Mouse (Mus musculus) CH12.LX (cell line): ENCODE results near the gene Cmpk2.
"Not testable (repeated sequence)": the region's sequence is repeated elsewhere in the genome, so short reads cannot be mapped to it uniquely, and the experiment has no call there.

Source experiments
- BHLHE40 ChIP-seq: IDR thresholded peaks from 2 replicates; pipeline ENCODE4 v1.6.1; 2011; ENCODE audit warnings: mild to moderate bottlenecking, low read depth, low read length, improper control_type of control experiment
- CHD1 ChIP-seq: IDR thresholded peaks from 2 replicates; pipeline ENCODE4 v1.6.1; 2012; ENCODE audit warnings: low read depth, low read length, improper control_type of control experiment, inconsistent platforms
- CTCF ChIP-seq, 2 experiments: IDR thresholded peaks in 1 of 2; conservative IDR thresholded peaks in 1 of 2; 2 replicates each; pipeline ENCODE4 v1.5.1; 2011 to 2012; ENCODE audit warnings: low read depth in 2 of 2, low read length in 2 of 2, improper control_type of control experiment in 1 of 2, inconsistent platforms in 1 of 2, mild to moderate bottlenecking in 1 of 2, moderate library complexity in 1 of 2
- E2F4 ChIP-seq: IDR thresholded peaks from 2 replicates; pipeline ENCODE4 v1.6.1; 2011; ENCODE audit warnings: low read depth, low read length, improper control_type of control experiment; ENCODE audit not compliant: insufficient replicate concordance
- EP300 ChIP-seq: IDR thresholded peaks from 2 replicates; pipeline ENCODE4 v1.6.1; 2011; ENCODE audit warnings: low read length, improper control_type of control experiment
- GABPA ChIP-seq: IDR thresholded peaks from 2 replicates; pipeline ENCODE4 v1.6.1; 2012; ENCODE audit warnings: low read depth, low read length, improper control_type of control experiment, inconsistent platforms; ENCODE audit not compliant: insufficient replicate concordance
- JUND ChIP-seq: conservative IDR thresholded peaks from 2 replicates; pipeline ENCODE4 v1.6.1; 2011; ENCODE audit warnings: low read depth, low read length, improper control_type of control experiment
- NRF1 ChIP-seq: IDR thresholded peaks from 2 replicates; pipeline ENCODE4 v1.6.1; 2014; ENCODE audit warnings: low read depth, mild to moderate bottlenecking, inconsistent platforms, low read length, improper control_type of control experiment, moderate library complexity
- POLR2A ChIP-seq: IDR thresholded peaks from 2 replicates; pipeline ENCODE4 v1.6.1; 2011; ENCODE audit warnings: low read depth, mild to moderate bottlenecking, improper control_type of control experiment, low read length
- RCOR1 ChIP-seq: conservative IDR thresholded peaks from 2 replicates; pipeline ENCODE4 v1.6.1; 2012; ENCODE audit warnings: low read depth, mild to moderate bottlenecking, inconsistent platforms, low read length, improper control_type of control experiment
- ZC3H11A ChIP-seq: IDR thresholded peaks from 2 replicates; pipeline ENCODE4 v1.6.1; 2012; ENCODE audit warnings: low read depth, mild to moderate bottlenecking, inconsistent platforms, low read length, improper control_type of control experiment

- not testable (repeated sequence) for TF ChIP-seq POLR2A; JUND; CTCF (conservative IDR thresholded peaks at IDR 0.05 in 1 of 2, IDR thresholded peaks at IDR 0.05 in 1 of 2; ENCODE audit: low read depth in 2 of 2, low read length in 2 of 2); GABPA; RCOR1; E2F4; EP300; CHD1; NRF1; BHLHE40; ZC3H11A
Observed at GRCm38 (mm10) chr12:26428771-26429170, 40.2 kb upstream of the Cmpk2 start.
